Mouse (Mus musculus): ENCODE results near the gene Adamts8. TPM values are rescaled to one million over a fixed set of nuclear protein-coding genes. Genes with fewer than 3 reads are reported as not detected.

Adamts8 gene
- 1 to 10 TPM; 8.5 to 8.9 TPM for total RNA-seq (2021)

DNA sequence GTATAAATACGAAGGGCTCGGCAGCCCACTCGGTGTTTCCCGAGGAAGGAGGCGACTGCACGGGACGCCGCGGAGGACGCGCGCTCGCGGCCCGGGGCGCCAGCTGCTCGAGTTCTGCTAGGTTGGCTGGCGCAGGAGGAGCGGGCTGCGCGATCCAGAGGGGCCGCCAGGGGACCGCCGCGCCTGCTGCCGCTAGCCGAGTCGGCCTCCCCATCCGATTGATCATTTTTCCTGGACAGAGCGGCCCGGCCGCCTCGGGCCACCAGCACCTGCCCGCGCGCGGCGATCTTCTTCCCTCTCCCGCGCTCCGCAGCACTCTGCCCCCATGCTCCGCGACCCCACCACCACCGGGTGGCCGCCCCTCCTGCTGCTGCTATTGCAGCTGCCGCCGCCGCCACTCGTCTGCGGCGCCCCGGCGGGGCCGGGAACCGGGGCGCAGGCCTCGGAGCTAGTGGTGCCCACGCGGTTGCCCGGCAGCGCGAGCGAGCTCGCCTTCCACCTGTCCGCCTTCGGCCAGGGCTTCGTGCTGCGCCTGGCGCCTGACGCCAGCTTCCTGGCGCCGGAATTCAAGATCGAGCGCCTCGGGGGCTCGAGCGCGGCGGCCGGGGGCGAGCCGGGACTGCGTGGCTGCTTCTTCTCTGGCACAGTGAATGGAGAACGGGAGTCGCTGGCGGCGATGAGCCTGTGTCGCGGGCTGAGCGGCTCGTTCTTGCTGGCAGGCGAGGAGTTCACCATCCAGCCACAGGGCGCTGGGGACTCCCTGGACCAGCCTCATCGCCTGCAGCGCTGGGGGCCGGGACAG, at the start of gene Adamts8:
Gene Adamts8, plus strand, starts transcription at position 51 of the 802 bp plus-strand sequence.
- peak; percentile 55 for DNase-seq
- intact Hi-C loops (cut with DNase I): loop anchor here (2.0 to 10.0 kb wide), 3 partner anchors 92 to 498 kb away; partner anchors contain the start of gene Zbtb44

DNA sequence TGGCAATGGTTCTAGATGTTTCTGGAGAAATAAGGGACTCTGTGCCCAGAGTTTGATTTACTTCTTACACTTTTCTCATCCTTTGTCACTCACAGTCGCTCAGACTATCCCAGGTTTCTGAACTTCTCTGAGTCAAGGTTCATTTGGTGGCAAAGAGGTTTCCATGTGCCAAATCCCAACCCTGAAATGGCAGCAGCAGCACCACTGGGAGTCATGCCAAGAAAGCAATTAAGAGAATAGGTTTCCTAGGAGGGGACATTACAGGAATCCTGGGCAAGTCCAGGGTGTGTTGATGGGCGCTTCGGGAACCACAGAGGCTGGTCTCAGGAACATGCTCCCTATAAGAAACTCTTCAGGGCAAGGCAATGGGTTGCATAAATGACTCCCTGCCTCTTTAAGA, 46.7 kb upstream of the Adamts8 start:
- intact Hi-C loops (cut with DNase I): no loop called here
- peak; percentile 30 for DNase-seq

DNA sequence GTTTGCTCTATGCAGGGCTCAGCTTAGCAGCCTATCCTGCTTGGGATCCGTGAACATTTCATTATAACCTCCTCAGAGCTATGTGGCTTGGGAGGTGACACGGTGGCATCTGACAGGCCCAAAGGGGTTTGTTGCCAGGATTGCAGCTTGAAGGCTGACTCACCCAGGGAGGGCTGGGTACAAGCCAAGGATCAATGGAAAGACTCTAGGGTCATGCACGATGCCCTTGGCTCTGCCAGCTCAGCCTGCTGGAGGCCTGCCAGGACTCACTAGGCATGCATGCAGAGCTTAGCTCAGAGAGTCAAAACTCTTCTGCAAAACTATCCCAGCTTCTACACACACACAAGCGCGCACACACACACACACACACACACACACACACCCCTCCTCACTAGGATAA, 45.6 kb upstream of the Adamts8 start:
- intact Hi-C loops (cut with DNase I): no loop called here
- peak; percentile 88 for DNase-seq

DNA sequence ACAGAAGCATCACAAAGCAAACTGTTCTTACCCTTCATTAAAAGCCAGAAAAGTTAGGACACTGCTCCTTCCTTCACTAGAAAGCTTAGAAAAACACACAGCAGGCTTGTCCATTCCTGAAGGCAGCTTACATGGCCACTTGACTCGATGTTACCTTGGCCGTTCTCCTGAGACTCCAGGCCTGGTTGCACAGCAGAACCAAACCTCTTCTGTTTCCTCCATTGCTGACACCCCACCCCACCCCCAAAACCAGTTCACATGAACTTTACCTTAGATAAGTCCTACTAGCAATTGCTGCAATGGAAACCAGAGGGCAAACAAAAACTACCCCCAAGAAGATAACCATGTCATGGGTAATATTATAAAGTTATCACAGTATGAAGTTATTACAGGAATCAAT, 45.2 kb upstream of the Adamts8 start:
- intact Hi-C loops (cut with DNase I): no loop called here
- no peak for DNase-seq

DNA sequence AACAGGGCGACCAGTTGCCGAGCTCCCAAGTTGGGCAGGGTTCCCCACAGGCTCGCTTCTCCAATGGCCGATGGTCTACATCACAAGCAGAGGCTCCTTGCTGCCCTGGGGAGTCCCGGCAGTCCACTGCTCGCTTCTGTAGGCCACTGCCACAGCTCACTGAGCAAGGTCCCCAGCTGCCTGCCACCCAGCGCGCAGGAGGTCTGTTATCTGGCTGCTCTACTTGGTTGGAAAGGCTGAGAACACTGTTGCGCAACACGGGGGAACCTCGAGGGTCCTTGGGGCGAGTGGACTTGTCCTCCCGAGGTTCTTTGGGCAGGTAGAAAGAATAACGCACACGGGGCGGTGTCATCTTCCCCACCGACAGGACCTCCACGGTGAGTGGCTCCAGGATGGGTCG, 40.2 kb upstream of the Adamts8 start:
- intact Hi-C loops (cut with DNase I): no loop called here
- no peak for DNase-seq

DNA sequence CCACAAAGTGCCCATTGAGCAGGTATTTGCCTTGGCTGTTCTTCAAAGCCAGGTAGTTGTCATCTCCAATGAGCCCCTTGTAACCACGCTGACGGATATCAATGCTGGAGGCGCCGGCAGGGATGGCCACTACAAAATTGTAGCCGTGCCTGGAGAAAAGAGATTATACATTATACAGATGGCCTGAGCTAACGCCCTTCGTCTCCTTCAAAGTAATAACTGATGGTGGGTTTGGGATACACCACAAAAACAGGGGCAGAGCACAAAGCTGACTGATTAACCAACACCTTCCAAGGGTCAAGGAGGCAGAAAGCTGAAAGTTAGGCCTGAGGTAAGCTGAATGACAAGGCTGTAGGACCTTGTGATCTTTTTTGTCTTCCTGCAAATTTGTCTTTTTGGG, 39.7 kb upstream of the Adamts8 start:
- no peak for DNase-seq
- intact Hi-C loops (cut with DNase I): no loop called here

DNA sequence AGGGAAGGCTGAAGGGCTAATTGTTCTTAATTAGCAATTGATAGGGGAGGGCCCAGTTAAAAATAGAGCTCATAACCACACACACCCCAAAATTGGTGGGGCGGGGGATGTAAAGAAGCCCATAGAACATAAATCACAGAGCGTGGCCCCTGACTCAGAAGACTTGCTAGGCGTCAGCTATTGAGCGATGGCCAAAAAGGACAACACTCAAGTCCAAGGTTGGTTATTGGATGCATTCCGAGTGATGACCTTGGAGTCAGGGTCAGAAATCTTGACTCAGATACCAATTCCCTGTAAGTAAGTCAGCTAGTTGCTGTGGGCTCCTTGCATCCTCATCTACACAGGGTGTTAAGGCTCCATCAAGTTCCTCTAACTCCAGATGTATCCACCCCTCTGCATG, 39.1 kb upstream of the Adamts8 start:
- intact Hi-C loops (cut with DNase I): no loop called here

DNA sequence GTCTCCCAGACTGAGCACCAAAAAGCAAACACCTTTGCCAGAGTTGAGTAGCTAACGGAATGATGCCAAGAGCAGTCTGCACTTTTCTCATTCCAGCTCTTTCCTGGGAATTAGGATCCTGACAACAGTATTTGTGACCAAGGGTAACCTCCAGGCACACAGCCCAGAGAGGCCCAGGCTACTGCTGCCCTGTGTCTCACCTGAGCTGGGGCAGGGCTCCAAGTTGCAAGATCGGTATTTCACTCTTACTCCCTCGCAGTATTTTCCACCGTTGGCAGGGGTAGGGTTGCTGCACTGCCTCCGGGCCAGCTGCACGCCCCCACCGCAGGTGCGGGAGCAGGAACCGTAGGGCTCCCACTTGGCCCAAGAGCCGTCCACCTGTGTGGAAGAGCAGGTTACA, 36.5 kb upstream of the Adamts8 start:
- no peak for DNase-seq
- intact Hi-C loops (cut with DNase I): no loop called here

More for the DNA sequence above, 39.1 kb upstream of the Adamts8 start:
- no peak for DNase-seq

DNA sequence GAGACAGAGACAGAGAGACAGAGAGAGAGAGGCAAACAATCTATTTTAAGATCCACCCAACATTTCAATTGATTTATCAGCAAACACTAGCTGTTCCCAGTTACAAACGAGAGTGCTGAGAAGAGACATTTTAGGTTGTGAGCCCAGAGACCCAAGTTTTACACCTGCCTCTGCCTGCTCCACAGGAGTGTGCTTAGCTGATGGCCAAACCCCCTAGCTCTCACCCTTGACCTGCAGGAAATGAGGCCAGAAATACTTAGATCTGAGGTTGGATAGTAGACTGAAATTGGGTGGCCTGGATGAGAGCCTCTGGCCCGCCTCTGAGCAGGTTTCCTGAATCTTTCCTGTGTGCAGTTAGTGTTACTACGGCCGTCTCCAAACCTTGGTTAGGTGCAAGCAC, 35.9 kb upstream of the Adamts8 start:
- DNase-seq: no peak
- intact Hi-C loops (cut with DNase I): no loop called here

DNA sequence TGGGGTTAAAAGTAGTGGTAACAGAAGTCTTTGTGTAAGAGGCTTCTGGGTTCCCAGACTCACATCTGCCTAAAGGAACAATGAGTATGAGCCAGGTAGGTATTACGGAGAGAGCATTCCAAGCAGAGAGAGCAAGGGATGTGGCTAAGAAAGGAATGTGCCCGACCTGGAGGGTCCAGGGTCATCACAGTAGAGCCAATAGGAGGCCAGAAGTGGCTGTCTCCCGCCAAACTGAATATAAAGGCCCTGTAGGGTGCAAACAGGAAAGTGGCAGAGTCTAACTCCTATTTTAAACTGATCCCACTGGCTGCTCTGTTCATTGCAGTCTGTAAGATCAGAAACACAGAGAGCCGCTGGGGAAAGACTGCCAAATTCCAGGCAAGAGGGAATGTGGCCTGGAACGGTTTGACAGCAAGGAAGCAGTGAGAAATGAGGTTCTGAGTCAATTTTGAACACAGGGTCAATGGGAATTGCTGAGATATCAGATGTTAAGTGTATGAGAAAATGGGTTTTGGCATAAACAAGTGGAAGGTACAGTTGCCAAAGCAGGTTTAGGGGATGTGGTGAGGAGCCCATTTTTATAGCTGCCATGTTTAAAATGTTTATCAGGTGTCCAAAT, 34.6 kb upstream of the Adamts8 start:
- DNase-seq: no peak
- intact Hi-C loops (cut with DNase I): no loop called here

DNA sequence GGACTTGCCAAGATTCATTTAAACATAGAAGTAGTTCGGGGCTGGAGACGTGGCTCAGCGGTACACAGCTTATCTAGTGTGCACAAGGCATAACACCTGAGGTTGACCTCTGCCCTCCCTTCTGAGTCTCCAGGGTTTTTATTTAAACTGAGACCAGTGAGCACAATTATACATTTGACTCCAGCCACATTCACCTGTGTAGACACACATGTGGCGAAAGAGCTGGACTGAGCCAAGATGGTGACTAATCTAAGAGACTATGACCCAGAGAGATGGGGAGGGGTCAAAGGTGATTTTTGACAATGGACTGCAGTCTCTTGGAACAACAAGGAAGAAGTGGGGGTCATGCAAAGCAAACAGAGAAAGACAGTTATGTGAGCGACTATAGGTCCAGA, 34.1 kb upstream of the Adamts8 start:
- intact Hi-C loops (cut with DNase I): no loop called here
- no peak for DNase-seq

DNA sequence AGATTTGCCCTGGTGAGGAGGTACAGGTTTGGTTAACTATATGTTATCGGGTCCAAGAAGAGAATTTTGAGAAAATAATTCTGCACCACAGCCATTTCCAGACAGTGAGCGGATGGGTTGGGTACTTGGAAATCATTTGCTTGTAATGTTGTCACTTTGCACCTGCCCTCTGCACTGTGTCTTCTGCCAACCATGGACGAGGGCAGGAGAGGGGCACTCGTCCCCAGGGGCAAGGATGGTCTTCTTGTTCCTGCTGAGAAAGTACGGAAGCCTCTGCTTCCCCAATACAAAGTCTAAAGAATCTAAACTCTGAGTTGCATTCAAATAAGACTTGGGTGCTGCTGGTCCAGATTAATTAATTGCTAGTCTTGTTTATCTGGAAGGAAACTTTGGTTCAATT, 33.4 kb upstream of the Adamts8 start:
- intact Hi-C loops (cut with DNase I): no loop called here
- DNase-seq: no peak

DNA sequence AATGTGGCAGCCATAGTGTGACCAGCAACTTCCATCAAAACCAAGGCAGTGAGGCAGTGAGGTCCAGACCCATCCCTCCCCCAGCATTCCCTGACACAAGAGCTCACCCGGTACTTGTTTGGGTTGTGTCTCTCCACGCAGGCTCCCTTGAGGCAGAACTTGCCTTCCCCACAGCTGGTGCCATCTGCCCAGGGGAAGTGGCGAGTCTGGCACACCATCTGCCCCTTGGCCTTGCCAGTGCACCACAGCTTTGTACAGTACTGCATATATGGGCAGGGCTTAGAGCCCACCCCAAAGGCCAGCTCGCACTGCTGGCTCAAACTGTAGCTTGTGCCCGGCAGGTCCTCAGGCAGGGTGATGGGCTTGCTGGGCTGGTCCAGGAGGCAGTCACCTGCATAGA, 31.9 kb upstream of the Adamts8 start:
- intact Hi-C loops (cut with DNase I): no loop called here

DNA sequence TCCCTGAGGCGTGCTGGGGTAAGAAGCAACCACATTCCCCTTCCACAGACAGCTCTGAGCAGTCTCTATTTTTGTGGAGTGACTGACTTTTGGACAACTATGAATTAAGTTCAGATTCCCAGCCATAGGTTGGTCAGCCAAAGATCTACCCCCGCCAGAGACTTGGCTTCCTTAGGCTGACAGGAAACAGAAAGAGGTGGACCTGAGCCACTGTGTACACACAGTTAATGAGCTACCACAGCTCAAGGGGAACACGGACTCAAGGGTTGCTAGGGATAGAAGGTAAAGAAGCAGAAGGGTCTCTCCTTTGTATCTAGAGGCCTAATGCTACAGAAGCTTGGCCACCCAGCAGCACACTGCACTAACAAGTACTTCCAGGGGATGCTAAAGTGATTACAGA, 30.2 kb upstream of the Adamts8 start:
- intact Hi-C loops (cut with DNase I): no loop called here

More for the DNA sequence above, 31.9 kb upstream of the Adamts8 start:
- peak; percentile 56 for DNase-seq

DNA sequence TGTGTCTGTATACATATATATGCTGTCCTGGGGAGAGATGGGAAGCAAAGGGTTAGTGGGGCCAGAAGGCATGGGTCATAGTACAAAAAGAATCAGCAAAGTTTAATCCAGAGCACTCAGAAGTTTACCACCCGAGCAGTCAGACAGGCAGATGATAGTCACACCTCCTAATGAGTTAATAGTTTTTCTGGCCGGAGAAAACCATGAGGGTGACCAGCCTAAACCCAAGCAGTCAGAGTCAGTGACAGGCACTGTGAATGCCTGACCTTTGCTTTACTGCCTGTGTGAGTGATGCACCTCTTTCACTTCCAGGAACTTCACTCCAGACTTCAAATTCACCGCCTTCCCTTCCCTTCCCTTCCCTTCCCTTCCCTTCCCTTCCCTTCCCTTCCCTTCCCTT, 28.9 kb upstream of the Adamts8 start:
- no peak for DNase-seq
- intact Hi-C loops (cut with DNase I): no loop called here

More for the DNA sequence above, 30.2 kb upstream of the Adamts8 start:
- DNase-seq: no peak

DNA sequence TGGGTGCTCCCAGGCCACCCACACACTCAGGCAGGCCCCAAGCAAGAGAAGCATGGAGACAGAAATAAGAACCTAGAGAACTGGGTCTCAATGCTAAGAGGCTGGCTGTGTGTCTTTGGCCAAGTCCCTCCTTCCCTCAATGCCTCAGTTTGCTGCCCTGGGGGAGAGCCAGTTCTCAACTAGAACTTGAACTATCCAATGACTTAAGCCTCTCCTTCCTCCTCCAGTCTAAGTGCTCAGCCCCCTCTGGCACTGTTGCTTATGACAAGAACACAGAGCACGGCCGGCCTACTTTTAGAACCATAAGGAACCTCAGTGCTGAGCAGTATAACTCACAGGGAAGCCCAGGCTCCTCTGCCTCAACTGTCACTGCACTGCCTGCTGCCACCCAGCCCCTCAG, 28.1 kb upstream of the Adamts8 start:
- intact Hi-C loops (cut with DNase I): no loop called here
- no peak for DNase-seq

DNA sequence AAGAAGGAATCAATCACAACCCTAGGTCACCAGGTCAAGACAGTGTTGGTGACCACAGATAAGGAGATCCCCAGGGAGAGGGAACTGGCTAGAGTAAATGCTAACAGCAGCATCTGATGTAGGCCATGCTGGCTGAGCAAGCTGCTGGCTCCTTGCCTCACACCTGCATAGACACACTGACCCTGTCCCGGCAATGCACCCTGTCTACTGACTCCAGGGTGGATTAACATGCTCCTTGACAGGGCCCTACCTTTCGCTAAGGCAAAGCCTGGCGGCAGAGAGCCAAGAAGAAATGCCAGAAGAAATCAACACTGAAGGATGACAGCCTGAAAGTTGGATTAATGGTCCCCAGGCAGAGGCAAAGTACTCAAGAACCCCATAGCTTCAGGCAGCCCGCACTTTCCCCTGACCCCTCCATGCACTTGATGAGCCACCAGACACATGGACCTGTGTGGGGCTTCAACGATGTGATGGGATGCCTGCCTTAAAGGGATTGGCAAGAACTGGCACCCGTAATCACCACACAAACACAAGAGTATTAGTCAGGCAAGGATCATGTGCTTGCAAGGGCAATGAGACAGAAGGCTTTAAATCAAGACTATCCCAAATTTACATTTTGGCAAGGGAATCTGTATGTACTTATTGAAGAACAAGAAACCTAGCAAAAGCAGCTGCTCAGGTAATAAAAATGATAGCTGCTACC, 25.9 kb upstream of the Adamts8 start:
- intact Hi-C loops (cut with DNase I): no loop called here
- DNase-seq: no peak

DNA sequence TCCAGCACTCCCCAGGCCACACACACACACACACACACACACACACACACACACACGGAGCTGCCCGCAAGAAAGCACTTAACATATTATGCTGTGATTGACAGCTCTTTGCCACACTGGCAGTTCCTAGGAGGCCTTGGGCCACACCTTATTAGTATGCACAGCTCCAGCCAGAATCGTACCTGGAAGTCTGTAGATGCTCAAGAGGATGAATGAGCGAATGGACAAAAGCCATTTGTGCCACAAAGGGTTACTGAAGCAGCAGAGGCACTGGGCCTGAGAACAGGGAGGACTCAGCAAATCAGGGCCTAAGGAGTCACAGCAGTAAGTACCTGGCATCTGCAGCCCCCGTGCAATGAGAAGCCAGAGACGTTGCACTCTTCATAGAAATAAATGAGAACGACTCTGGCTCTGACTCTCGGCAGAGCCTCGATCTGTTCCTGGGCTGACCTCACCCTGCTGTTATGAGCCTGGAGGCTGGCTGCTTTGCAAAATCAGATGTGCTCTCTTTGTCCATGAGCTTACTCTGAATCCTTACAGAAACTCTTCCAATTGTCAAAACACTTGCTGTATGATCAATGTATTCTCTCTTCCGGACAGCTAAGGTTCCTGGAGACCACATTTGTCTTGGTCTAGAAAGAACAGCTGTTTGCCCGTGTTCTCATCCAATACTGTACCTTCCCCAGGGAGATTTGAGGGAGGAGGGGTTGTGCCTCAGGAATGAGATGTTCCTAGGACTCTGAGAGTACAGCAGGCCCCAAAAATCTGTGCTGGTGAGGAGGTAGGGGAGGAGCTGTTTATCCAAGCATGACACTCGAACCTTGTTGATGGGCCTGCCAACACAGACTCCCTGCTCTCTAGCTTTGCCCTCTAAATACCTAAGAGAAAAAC, 23.7 kb upstream of the Adamts8 start:
- intact Hi-C loops (cut with DNase I): no loop called here
- no peak for DNase-seq

DNA sequence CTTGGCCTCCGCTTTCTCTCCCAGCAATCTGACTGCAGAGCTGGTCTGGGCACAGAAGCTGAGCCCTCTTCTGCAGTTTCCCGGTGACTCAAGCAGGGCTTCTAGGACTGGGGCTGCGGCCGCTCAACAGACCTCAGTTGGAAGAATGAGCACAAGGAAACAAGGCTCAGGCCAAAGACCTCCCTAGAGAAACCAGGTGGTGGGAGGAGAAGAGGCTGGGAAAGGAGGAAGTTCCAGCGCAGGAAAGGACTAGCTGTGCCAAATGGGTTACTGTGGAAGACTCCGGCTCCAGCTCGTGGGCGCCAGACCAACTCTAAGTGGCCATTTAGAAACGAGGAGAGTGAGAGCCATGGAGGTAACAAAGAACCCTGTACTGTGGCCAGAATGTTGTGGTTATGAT, 22.7 kb upstream of the Adamts8 start:
- no peak for DNase-seq

DNA sequence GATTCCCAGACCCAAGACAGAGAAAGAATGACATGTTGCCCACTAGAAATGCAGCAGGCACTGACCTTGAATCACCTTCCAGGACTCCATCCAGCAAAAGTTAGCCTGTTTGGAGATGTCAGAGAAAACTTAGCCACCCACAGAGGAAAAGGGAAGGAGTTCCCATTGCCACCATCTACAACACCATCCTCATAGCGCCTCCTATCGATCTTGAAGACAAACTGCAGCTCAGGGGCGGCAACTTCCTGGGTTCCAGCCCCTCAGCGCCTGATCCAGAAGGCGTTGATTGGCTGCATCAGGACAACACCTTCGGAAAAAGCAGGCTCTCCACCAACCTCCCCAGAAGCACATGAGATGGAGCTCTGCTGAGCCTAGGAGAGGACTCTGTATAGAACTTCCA, 21.6 kb upstream of the Adamts8 start:
- intact Hi-C loops (cut with DNase I): no loop called here
- DNase-seq: no peak

More for the DNA sequence above, 22.7 kb upstream of the Adamts8 start:
- intact Hi-C loops (cut with DNase I): no loop called here
